Mouse (Mus musculus) large intestine, adult 2 months (tissue): ENCODE measurements around the gene Zfp423. TPM values are rescaled to one million over a fixed set of nuclear protein-coding genes. Genes with fewer than 3 reads are reported as not detected.

Experiments
- DNase-seq: peaks from one replicate; pipeline ENCODE4 v3.0.0-alpha.2; 2012; ENCODE audit warnings: low read depth, low spot score
- WGBS: fragments of 180-500 bp; shearing (Covaris S2); methylation state at CpG from one replicate; pipeline ENCODE4 v1.1.7; 2018; 5-methylcytosine and 5-hydroxymethylcytosine counted together
- polyA plus RNA-seq: library from polyadenylated mRNA; depleted of rRNA; stranded (reverse); fragments of >200 nt; gene quantifications from 2 replicates; pipeline ENCODE4 v1.2.3, GENCODE M21; 2012

Gene Zfp423
- polyA plus RNA-seq, 1 experiment, result 2.1 TPM

- 71% methylated on average over 3 of the region's 3 CpGs for WGBS
Observed at GRCm38 (mm10) chr8:87682066-87682465, 277.3 kb downstream of the Zfp423 start.

GRCm38 (mm10) chr8:87680034-87680433 is 279.4 kb downstream of the Zfp423 start:
- 57% methylated on average over 3 of the region's 3 CpGs for WGBS
- no peak for DNase-seq

More at GRCm38 (mm10) chr8:87682066-87682465, 277.3 kb downstream of the Zfp423 start:
- DNase-seq, result no peak

DNA sequence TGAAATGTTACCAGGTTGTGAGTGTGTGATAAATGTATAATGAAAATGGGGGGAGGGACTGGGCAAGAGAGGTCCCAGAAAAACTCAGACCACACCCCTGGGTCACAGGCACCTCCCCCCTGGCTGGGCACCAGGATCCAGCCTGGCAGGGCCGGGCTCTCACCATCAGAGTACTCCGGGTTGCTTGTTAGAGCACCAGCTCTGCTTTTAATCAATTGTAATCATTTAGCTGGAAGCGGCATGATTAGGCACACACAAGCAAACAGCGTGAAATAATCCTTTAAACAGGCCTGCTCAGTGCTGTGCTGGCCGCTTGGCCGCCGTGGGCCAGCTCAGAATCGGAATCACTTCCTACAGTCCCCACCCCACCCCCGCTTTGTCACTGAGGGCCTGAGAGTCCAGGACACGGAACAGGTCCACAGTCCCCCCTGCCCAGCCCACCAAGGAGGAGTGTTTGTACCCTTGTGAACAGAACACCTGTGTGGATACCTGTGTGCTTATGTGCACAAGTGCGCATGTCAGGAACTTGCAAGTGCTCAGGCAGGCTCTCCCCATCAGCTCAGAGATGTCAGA is 279.9 kb downstream of the Zfp423 start:
- no peak for DNase-seq
- WGBS, result 87% methylated on average over 11 of the region's 11 CpGs

DNA sequence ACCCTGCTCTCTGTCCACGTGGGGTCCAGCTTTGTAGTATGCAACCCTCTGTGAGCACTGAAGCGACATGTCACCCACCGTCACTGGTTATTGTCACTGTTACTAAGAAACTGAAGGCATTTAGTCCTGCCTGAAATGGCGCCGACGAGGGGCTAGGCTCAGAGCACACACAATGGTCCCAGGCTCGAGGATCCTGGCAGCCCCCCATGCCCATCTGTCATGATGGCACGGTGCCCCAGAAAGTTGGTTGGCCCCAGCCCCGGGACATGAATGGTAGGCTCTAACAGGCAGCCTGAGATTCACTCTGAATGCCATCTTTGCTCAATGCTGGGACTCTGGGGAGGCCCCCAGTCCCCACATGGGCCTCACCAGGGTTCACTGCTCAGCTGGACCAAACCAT is 284.0 kb downstream of the Zfp423 start:
- WGBS, result 81% methylated on average over 9 of the region's 9 CpGs
- DNase-seq, result no peak

DNA sequence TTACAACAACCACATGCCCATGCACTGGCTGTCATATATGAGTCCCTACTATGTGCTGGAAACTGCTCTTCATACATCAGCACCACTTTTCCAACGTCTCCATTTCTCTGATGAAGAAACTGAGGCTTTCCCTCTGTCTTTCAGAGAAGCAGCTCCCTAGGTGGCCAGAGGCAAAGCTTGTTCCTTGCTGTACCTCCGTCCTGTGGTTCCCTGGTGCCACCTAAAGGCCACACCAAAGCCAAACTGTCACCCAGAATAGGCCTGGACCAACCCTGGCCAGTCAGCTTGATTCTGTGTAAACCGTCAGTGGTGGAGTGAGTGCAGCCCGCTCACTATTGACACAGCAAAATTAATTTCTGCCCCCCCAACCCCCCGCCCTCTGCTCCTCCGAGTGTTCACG is 285.2 kb downstream of the Zfp423 start:
- 43% methylated on average over 7 of the region's 7 CpGs for WGBS
- DNase-seq, result no peak

DNA sequence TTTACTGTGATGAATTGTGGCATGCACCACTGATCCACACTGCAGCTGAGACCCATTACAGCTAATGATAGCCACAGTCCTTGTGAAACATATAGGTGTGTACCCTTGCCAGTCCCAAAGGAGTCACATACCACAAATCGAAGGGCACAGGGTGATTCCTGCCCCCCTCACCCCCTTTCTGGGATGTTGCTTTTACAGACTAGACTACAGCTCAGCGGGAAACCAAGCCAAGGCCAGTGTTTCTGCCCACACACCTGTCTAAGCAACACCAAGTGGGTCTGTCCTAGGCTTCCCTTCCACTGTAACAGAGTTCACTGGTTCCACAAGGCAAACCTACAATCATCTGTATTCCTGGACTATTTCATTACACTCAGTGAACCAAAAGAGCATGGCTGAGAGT is 287.2 kb downstream of the Zfp423 start:
- WGBS, result 65% methylated on average over 2 of the region's 2 CpGs
- DNase-seq, result no peak

- 81% methylated on average over 13 of the region's 13 CpGs for WGBS
Observed at GRCm38 (mm10) chr8:87671209-87671970, 288.0 kb downstream of the Zfp423 start.

DNA sequence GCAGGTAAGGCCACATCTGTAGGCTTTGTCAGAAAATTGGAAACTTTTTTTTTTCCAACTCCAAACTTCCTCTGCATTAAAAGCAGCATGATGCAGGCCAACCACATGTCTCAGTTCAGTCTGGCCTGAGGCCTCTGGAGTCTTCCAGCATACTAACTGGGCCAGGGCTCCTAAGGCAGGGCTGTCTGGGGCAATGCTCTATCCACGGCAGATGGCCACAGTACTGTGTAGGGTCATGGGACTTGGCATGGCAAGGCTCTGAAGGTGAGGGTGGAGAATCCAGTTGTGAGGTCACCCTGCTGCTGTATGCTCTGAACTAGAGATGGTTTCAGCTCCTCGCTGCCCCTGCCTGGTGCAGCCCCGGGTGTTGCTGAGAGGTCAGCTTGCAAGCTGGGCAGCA is 289.2 kb downstream of the Zfp423 start:
- no peak for DNase-seq
- 86% methylated on average over 3 of the region's 3 CpGs for WGBS

More at GRCm38 (mm10) chr8:87671209-87671970, 288.0 kb downstream of the Zfp423 start:
- no peak for DNase-seq

DNA sequence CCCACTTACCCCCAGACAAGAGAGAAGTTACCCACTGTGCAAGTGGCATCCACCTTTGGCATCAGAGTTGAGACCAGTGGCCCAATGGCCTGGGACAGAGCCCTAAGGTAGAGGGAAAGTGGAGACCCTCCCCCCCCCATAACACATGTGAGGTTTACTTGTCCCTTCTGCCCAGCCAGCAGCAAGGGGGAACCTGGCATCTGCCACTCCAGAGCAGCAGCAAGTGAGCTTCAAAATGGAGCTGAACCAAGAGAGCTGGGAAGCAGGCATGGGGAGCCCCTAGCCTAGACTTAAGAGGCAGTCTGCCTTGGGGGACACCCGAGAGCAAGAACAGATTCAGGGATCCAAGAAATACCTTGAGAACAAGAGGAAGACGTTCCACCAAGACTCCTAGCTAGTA is 290.7 kb downstream of the Zfp423 start:
- no peak for DNase-seq

DNA sequence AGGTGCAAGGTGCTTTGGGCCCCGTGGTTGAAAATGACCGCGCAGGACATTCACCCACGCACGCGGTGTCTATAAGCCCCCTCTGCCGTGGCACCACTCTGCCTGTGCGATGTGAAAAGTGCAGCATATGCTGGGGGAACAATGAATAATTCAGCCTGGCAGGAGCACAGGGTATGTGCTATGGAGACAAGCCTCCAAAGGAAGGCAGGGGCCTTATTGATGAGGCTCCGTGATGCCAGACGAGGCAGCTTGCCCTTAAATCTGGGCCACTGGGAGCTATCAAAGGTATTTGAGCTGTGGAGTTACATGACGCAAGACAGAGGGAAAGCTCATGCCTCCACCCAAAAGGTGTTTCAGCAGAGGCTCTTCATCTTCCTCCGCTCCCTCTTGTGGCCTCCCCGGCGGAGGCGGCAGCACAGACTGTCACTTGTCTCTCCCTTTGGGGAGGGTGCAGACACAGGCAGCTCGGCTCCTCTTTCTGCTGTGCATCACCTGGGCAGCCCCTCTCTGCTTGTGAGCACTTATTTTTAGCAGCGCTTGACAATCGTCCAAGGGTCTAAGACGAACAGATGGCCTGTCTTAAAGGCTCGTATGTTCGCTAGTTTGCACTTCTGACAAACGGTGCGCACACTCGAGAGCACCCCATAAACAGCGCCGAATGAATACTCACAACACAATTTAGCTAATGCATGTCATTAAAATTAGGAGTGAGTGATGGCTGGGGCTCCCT is 291.3 kb downstream of the Zfp423 start:
- DNase-seq, result no peak
- 80% methylated on average over 26 of the region's 26 CpGs for WGBS

More for the DNA sequence above, 290.7 kb downstream of the Zfp423 start:
- WGBS, result 84% methylated on average over 2 of the region's 2 CpGs

- 80% methylated on average over 6 of the region's 6 CpGs for WGBS
- DNase-seq, result no peak
Observed at GRCm38 (mm10) chr8:87667297-87667696, 292.1 kb downstream of the Zfp423 start.

DNA sequence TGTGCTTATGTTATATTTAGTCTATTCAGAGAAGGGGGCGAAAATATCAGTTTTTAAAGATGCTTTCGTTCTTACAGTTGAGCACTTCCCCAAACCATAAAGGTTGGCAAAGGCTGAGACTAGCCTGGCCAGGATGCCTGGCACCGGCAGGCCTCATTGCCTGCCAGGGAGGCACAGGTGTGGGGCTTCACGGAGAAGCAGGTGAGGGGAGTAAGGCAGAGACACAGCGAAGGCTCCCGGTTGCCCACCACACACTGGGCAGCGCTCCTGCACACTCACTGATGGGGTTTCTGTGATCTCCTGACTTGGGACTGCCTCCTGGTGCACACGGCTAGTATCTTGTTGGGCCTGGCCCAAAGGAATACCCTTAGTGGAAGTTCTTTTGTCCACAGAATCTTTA is 294.1 kb downstream of the Zfp423 start:
- WGBS, result 82% methylated on average over 8 of the region's 8 CpGs
- no peak for DNase-seq

GRCm38 (mm10) chr8:87664217-87664509 is 295.2 kb downstream of the Zfp423 start:
- WGBS, result 85% methylated on average over 2 of the region's 2 CpGs

GRCm38 (mm10) chr8:87663349-87664216 is 295.8 kb downstream of the Zfp423 start:
- WGBS, result 11% methylated on average over 18 of the region's 18 CpGs
- DNase-seq, result no peak

More at GRCm38 (mm10) chr8:87664217-87664509, 295.2 kb downstream of the Zfp423 start:
- no peak for DNase-seq

GRCm38 (mm10) chr8:87662811-87663341 is 296.5 kb downstream of the Zfp423 start:
- WGBS, result 7% methylated on average over 25 of the region's 25 CpGs

DNA sequence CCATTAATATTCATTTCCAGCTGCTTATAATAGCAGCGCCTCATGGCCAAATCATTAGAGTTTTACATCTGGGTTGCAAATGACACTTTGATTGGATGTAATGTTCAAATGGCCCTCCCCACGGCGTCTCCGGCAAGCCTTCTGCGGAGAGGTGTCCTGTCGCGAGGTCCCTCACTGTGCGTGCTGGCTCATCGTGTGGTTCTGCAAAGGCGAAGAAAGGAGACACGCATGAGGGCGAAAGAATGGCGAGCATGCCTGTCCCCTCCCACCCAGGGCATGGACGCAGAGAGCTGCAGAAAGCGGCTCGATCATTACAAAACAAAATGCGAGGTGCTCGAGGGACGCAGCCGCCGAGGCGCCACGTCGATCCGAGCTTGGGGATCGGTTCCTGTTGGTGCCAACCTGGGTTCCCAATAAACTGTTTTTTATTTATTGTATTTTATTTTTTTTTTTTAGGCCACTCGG is 297.1 kb downstream of the Zfp423 start:
- no peak for DNase-seq
- 16% methylated on average over 27 of the region's 27 CpGs for WGBS

More at GRCm38 (mm10) chr8:87662811-87663341, 296.5 kb downstream of the Zfp423 start:
- no peak for DNase-seq

DNA sequence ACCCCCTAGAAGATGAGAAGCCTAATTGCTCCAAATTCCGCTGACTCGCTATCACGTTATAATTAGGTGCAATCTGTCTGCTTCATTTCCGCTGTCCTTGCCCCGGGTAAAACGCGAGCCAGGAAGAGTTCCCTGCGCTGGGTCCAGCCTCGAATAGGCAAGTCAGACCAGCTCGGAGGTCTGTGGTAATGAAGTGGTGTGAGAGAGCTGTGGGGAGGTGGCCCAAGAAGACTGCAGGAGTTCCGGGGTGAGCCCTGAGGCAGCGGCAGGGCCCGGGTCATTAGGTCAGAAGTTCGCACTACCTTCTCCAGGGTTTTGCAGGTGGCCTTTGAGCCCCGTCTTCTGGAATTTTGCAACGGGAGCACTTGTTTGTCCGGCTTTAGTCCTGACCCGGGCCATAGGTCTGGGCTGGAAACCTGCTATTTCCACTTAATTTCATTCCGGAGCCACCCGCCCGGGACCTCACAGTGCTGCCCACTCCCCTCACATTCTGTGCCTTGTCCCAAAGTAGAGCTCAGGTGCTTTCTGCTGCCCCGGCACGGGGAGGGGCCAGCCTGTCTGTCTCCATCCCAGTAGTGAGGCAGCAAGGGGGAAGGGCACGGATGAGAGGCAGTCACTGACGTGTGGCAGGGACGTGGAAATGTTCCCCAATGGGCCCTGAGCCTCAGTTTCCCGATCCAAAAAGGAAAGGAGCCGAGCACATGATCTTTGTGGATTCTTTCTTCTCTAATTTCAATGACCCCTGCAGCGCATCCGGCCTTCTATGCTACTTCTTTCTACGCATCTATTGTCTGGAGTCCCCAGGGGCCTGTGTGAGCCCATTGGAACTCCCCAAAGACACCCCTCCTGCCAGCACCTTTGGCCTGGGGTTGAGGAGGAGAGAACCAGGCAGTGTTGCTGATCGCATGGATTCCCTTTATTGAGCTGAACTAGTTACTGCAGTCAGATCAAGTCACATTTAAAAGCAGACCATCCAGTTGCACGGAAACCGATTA is 298.2 kb downstream of the Zfp423 start:
- WGBS, result 32% methylated on average over 34 of the region's 34 CpGs
- no peak for DNase-seq
